Mouse (Mus musculus) T-cell, adult 66 days (primary cell): ENCODE data around the gene Cacybp. TPM values are rescaled to one million over a fixed set of nuclear protein-coding genes. Genes with fewer than 3 reads are reported as not detected.

Experiments used
- total RNA-seq, 2 experiments: library from RNA; stranded (reverse); gene quantifications; 3 replicates in 1 of 2; 4 replicates in 1 of 2; pipeline ENCODE4 v1.2.4; 2023

Cacybp gene
- total RNA-seq = 10 to 100 TPM; 47.8 to 61.8 TPM

GRCm38 (mm10) chr1:160212703-160213669 is at the start of gene Cacybp:
Gene Cacybp, minus strand, starts transcription at chr1:160212875.

DNA sequence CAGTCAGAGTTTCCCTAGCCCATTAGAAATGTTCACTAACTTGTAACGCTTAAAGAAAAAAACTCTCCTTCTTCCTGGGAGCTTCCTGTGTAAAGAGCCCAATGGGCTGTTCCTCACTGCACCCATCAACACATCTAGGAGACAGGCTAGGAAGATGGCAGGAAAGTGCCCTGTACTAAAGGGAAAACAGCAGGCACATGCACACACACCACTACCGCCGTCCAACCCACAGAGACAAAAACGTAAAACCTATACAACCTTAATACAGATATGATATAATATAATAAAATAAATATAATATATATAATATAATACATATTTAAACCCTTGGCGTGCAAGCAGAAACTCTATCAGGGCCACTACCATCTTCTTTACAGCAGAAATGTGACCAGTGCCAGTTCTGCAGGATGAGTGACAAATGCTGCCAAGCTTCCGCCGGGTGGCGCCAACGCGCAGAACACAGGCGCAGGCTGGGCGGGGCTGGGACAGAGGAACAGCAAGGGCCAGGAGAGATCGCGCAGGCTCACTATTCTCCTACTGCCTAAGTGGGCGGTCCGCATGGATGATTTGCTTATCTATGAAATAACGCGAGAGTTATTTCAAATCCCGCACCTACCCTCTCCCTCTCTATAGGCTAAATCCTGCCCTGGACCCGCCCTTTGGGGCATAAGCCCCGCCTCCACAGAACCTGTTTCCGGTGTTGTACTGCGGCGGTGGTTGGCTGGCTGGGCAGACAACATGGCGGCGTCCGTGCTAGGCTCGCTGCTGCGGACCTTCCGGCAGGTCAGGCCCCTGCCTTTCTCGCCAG is 17.9 kb downstream of the Cacybp start, which contains the start of gene Mrps14:
Gene Mrps14, plus strand, starts transcription at position 687 of the 808 bp plus-strand sequence.

GRCm38 (mm10) chr1:160153480-160153879 is 59.2 kb downstream of the Cacybp start, which contains the start of gene Tnn:
Gene Tnn, minus strand, starts transcription at chr1:160153580.

Other genes with a start within 250 kb of the Cacybp start
- 100 to 1,000 TPM; 316 to 381 TPM for gene 4930523C07Rik, start 168.5 kb downstream of the Cacybp start, total RNA-seq
- gene Tnn, start 59.3 kb downstream of the Cacybp start, total RNA-seq = not detected
- gene Mrps14, start 17.7 kb downstream of the Cacybp start, total RNA-seq = 10 to 100 TPM; 38.8 to 42.6 TPM